Mouse (Mus musculus): Measurements from ENCODE around the gene Slc16a8.

The Slc16a8 gene

DNA sequence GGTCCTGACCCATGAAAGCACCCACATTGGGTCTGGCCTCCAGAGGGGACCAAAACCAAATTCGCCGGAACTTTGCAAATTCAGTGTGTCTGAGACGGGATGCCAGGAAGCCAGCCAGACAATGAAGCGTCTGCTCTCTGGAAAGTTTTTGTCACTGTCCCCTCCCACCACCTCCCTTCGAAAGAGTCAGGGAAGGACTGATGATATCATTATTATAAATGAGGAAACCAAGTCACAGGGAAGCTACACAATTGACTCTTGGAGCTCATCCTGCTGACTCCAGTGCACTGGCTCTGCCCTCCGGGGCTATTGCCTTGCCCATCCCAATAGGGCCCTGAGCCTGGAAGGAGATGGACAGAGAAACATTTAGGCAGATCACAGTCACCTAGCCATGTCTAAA is 41.0 kb downstream of the Slc16a8 start:
- DNase-seq (ENCODE audit: low spot score), result no peak

- DNase-seq (ENCODE audit: low spot score), result no peak
Measured at GRCm38 (mm10) chr15:79212750-79213446, 41.7 kb downstream of the Slc16a8 start.

DNA sequence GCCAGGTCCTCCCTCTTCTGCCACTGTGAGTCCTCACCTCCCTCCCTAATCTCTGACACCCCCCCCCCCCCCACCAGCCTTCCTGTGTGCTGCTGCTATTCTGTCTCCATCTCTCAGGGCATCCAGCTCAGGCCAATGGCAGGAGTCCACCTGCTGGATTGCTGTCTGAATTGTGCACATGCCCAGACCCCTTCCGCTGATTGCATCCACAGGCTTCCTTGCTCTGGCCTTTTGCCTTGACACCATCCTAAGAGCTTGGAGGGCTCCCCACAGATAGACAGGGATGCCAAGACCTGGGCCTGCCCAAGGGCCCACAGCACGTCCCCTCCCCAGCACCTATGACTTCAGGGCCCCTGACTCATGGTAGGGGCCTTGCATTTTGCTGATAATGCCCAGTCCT is 44.2 kb downstream of the Slc16a8 start:
- no peak for DNase-seq (ENCODE audit: low spot score)

GRCm38 (mm10) chr15:79208758-79209439 is 45.7 kb downstream of the Slc16a8 start:
- DNase-seq (ENCODE audit: low spot score), result no peak

DNA sequence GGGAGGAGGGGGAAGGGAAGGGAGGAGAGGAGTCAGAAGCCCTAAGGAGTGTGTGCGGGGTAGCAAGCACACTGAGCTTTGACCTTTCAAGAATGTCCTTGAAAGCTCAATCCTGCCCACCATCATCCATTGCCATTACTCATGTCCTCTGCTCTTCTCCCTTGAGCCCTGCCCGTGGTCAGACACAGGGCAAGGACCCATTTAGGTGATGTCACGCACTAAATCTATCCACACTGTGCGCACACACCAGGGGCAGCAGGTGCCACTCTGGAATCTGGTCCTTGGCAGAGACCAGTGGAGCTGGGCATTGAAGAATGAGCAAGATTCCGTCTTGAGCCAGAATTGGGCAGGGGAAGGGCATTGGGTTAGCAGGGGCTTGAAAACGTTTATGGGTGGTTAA is 46.4 kb downstream of the Slc16a8 start:
- DNase-seq (ENCODE audit: low spot score), result no peak

DNA sequence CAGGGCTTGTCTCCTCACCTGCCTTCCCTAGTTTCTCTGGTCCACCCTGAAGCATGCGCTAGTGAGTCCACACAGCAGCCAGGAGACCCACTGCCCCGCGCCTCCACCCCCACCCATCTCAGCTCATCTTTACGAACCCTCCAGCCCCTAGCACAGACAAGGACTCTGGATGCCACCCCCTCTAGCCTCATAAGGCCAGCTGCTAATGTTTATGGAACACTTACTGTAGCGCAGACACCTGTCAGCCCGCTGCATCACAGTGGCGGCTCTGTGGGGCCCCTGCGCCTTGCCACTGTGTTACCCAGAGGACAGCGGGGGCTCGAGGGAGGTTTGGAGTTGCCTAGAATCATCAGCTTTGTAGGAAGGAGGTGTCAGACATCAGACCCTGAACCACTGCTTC is 52.0 kb downstream of the Slc16a8 start:
- DNase-seq (ENCODE audit: low spot score), result no peak

- no peak for DNase-seq (ENCODE audit: low spot score)
Measured at GRCm38 (mm10) chr15:79201491-79202150, 52.9 kb downstream of the Slc16a8 start.

Measured in ovary, postnatal 10 days (tissue).